Mouse (Mus musculus): ENCODE measurements around the gene Themis2.

GRCm38 (mm10) chr4:132842281-132842906 lies 46.2 kb upstream of the Themis2 start:
- TF ChIP-seq CTCF (IDR thresholded peaks at IDR 0.05; ENCODE audit: low read depth), result no peak
- no peak for TF ChIP-seq EP300 (optimal IDR thresholded peaks at IDR 0.05)
